Mouse (Mus musculus) gastrocnemius, postnatal 25 days (tissue): Measurements from ENCODE around the gene Actrt2. TPM values are rescaled to one million over a fixed set of nuclear protein-coding genes. Genes with fewer than 3 reads are reported as not detected.

Source experiments
- DNase-seq: peaks from one replicate; pipeline ENCODE4 v3.0.0; 2022
- long read RNA-seq, 2 experiments: library from polyadenylated mRNA; stranded (forward); transcript quantifications; one replicate each; pipeline ENCODE4 v2.0.0; 2021
- total RNA-seq, 2 experiments: library from RNA; stranded (reverse); gene quantifications; 1 replicate in 1 of 2; 2 replicates in 1 of 2; pipeline ENCODE4 v1.2.3; 2021

The Actrt2 gene
- total RNA-seq, result not detected
- long read RNA-seq, experiment 1, result 0 reads
- long read RNA-seq, experiment 2, result 0 reads

DNA sequence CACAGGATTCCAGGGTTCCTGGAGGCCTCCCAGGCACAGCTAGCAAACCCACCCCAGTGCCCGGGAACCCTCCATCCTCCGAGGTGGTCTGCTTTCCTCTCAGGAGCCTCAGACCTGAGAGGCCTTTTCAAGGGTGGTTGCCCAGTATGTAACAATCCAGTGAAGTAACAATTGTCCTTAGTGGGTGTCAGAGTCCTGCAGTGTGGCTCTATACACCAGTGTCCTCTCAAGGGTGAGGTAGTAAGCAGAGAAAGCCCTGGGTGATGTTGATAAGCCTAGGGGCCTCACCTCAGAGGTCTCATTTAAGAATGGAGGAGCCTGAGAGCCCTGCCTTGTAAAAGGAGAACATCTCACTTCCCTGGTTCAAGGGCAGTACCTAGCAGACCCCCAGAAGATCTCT is at the start of gene Actrt2:
Gene Actrt2, minus strand, starts transcription at position 101 of the 400 bp plus-strand sequence.
- no peak for DNase-seq

DNA sequence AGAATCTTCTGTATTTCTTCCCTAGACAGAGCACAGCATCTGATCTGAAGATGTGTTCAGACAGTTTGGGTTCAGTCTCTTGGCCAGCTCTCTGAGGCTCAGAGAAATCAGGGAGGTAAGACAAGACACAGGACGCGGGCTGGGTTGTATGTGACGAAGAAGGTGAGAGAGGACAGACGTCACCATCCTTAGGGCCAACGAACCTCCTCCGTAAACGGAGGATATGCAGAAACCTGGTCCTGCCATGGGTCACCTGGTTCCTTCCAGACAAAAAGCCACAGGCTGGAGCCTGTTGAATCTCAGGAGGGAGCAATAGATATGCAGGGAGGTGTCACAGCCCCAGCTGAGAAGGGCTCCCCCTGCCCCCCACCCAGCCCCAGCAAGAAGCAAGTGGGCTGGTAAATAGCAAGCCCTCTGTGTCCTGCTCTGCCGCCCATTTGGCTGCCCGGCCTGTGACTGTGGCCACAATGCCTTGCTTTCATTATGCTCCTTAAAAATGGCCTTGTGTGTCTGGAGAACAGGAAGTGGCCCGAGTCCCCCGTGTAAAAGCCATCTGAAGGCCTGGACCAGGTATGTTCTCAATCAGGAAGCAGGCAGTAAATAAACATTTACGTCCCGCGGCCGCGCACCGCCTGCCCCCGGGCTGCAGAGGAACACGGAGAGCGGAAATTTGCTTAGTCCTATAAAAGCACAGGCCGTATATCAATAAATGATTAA is 41.9 kb upstream of the Actrt2 start:
- no peak for DNase-seq

DNA sequence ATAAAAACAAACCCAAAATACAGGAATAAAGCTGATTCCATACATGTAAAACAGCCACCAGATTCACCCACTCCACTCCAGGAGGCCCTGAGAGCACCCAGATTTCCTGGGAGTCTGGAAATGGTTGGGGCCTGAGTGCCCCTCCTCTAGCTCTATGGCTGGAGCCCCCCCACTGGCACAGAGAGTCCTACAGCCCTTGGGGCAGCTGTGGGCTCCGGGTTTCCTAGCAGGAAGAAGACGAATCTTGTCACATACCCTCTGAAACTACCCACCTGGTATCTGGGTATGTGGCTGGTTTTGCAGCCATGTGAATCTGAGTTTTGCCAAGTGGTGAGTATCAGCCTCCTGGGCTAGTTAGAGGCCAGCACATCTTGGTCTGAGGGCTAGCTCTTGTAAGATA is 41.1 kb upstream of the Actrt2 start:
- DNase-seq, result no peak

DNA sequence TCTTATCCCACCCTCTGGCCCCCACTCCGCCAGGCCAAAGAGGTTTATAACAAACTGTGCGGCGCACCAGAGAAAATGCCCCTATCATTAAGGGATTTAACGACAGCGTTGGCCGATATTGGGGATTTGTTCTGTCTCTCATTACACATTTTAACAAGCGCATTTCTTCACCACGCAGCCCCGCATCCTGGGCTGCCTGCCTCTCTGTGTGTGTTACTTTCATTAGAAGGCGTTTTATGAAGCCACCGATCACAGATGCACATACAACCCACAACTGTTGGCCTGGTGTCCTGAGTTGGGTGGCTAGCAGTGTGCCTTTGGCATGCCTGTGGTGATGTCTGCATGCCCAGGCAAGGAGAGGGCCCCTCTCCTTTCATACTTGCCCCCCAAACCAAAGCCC is 40.6 kb upstream of the Actrt2 start:
- DNase-seq, result no peak

DNA sequence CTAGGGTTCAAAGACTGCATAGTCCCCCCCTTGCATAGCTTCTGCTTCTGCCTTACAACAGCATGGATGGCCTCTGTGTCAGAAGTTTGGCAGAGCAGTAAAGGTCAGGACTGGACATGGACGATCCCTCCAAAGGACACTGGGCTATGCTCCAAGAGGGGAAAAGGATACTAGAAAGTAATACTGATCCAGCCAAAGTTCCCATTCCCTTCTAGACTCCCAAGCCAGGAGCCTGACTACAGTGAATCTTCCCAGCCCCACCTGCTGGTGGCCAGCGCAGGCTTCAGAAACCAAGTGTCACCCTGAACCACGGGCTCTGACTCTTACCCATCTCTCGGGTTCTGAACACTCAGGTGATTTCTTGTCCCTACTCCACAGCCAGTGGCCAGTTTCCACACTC is 39.9 kb upstream of the Actrt2 start:
- DNase-seq, result peak; percentile 62

DNA sequence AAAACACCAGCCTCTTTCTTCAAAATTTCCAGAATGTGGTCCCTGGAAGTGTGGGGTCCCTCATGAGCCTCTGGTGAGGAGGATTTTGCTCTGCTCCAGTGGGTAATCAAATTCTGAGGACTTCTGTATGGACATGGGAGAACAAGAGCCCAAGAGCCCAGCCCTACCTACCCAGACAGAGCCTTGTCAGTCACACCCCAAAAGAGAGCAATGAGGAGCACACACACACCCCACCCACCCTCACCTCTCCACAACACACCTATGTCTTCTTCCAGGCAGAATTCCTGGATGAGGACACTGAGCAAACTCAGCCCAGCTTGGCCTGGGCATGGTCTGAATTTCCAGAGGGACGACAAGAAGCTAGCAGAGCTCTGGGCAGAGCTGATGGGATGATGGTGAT is 38.8 kb upstream of the Actrt2 start:
- DNase-seq, result no peak

DNA sequence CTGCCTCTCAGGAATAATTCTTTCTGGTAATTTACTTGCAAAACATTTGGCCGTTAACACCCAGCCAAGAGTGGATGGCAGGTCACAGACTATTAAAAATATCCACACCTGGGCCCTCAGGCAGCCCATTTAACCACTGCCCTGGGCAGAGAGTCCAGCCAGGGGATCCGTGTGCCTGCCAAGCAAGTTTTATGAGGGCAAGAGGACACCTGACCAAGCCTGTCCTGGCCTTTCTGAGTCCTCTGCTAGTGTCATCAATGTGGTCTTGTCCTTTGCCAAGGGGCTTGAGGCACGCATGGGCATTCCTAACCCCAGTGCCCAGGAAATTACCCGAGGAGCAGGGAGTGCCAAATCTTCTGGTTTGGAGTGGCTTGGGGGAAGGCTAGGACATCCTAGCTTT is 38.0 kb upstream of the Actrt2 start:
- peak; percentile 83 for DNase-seq

DNA sequence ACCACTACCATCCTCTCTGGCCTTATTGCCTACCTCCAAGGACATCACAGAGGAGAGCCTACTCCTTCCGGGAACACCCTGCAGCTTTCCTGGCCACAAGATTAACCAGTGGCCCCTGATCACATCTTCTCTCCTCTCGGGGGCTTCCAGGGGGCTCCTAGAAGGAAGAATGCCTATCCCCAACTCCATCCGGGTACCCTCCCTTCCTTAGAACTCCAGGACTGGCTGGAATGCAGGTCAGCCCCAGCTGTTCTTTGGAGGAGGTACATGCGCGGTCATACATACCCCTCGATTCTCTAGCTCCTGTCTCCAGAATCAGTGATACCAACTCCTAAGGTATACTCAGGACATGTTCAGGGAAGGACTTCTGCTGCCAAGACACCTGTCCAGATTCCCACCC is 37.4 kb upstream of the Actrt2 start:
- no peak for DNase-seq

DNA sequence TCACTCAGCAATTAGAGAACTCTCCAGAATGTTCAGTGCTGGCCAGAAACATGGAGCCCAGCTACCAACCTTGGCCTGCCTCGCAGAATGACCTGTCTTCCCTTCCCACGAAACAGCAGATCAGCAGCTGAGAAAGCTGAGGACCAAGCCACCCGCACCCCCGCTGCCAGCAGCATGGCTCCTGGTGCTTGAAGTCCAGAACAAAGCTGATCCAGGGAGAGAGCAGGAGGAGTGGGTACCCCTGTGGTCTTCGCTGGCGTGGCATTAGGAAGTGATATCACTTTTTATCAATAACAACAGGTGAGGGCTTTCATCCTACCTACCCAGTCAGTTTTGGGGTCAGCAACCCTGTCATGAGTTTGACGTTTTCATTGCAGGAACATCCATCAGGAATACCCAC is 36.9 kb upstream of the Actrt2 start:
- no peak for DNase-seq

DNA sequence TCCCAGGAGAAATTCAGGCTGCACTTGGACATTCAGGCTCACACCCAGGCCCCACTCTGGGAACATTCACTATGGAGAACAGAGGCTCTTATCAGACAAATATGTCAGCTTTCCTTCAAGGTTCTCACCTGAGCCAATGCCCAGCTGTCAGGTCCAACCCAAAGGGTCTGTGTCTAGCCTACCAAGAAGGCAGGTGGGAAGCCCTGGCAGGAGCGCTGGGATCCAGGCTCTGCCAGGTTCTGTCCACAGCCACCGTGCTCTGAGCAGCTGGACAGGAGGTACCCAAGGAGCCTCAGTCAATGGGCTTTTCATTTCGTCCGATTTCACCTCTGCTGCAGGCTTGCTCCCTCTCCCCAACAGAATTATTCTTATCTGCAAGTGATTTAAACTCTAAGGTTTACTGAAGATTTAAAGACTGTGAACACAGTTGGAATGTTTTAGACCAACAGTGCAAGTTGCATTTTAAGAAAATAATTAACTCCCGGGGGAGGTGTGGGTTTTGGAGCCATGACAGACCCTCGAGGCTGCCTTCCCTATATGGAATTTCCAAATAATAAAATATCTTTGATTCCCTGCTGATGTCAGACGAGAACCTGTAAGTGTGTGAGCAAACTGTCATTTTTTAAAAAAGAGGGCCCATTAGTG is 35.9 kb upstream of the Actrt2 start:
- no peak for DNase-seq

DNA sequence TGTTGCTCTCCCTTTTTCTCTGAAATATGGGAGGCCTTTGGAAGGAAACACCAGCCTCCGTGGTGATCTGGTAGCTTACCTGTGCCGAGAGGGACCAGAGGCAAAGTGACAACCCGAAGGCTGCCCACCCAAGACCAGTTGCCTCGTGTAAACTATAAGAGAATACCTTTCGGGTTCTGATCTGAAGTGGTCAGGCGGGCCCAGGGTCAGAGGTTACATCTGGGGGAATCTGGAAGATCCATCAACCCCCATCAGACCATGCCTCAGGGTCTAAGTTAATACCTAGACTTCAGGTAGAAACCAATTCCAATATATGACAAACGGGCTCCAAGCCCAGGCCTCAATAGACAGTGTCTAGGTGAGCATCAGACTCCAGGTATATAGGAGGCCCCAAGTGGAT is 35.3 kb upstream of the Actrt2 start:
- DNase-seq, result no peak

DNA sequence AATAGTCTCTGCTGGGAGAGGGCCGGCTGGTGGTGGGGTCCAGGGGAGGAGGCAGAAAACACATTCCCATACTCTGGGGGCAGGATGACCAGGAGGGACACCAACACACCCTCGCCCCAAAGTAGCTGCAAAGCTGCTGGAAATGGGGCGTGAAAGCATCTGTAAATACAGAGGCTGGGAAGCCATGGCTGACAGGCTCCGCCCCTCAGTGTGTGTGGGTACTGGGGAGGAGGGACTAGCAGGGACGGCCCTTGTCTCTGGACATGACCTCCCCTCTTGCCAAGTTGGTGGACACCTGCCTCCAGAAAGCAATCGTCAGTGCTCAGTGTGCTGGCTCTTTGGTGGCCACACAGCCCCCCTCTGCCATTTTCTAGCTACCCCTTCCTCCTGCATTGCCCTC is 34.5 kb upstream of the Actrt2 start:
- DNase-seq, result no peak

DNA sequence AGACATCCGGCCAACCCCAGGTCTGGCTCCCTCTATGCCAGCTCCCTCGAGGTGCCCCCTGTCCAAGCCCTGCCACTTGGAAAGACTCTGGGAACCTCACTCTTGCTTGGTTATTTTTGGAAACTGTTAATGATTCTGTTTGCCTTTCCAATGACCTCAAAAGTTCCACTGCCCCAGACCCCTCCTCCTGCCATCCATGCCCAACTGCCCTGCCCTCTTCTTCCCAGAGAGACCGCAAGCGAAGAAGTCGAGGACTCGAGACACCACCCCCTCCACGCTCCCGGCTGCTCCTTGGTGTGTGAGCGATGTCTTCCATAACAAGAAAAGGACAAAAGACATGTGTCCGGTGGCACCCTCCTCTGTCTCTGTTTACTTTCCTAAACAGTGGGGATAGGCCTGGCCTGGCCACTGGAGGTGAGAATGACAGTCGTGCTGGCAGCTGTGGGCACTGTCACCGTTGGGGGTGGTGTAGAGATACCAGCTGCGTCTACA is 33.3 kb upstream of the Actrt2 start:
- DNase-seq, result no peak

DNA sequence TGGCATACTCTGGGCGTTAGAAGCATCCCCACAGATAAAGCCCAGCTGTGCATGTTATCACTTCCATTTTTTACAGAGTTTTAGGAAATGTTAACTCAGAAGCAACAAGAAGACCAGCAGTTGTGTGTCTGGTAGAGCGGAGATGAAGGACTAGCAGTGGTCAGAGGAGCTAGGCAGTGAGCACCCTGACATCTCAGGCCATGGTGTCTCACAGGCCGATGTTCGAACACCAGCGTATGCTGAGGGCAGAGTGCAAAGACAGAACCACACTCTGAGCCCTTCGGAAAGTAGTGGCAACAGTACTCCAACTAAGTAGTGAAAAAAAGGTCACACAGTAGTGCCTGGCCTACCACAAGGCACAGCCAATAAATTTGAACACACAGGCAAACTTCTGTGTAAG is 32.8 kb upstream of the Actrt2 start:
- DNase-seq, result no peak

DNA sequence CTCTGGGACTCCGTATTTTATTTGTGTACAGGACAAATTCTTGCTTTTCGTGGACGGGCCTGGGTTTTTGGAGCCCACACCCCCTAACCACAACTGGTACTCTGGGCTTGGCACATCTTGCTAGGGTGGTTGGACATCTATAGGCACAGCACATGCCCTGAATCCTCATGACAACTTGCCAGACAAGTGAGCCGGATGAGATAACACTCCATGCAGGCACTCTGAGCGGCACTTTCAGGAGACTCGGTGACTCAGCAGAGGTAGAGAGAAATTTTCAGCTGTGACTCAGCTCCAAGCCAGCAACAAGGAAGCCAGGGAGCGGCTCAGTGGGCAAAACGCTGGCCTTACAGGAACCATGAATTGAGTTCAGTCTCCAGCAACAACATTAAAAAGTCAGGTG is 31.6 kb upstream of the Actrt2 start:
- DNase-seq, result no peak

DNA sequence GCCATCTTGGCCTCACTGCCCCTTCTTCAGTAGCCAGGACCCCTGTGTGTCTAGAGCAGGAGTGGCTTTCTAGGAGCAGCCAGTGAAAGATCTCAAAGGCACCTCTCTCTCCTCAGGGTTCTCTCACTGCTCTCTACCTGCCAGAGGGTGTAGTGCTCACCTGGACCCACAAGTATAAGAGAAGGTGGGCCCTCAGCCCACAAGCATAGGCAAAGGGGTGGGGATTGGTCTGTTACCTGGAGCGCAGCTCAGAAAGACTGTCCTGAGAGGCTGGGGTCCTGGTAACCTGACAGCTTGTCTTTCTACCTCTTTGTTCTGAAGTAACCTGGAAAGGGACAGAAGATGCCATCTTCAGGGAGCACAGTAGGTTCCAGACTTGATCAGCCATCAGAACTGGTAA is 31.0 kb upstream of the Actrt2 start:
- no peak for DNase-seq

DNA sequence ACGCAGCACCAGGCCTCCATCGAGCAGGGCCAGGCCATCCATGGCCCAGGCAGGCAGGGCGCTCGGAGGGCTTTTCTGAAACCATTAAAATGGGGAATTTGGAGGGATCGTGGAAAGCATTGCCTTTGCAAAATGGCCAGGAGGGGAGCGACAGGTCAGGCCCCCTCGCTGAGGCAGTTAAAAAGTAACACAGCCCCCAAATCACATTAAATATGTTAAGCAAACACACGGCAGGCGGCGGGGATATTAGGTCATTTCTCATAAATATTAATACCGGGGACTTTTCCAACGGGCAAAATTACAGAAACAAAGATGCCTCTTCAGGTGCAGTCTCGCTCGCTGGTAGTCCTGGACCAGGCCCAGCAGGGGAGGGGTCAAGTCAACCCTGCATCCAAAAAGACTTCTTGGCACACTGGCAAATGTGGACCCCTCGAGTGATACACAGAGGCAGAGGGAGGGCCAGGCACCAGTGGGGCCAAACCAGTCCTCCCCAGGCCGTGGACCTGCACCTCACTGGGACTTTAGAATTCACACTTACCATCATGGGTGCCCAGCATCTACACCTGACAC is 30.4 kb upstream of the Actrt2 start:
- no peak for DNase-seq

DNA sequence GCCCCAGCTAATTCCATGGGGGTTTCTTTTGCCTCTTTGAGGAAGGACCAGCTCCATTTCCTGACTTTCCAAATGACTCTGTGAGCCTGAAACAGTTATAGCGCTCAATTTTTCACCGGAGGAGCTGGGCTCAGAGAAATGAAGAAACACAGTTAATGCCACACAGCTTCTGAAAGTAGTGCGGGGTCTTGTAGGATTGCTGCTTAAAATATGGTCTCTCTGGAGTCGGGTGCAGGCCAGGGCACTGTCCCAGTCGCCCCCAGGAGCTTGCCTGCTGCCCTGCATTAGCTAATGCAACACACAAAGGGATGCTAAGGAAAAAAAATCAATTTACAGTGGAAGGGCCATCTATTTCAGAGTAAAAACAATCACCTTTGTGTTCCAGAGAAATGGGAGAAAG is 29.8 kb upstream of the Actrt2 start:
- no peak for DNase-seq

DNA sequence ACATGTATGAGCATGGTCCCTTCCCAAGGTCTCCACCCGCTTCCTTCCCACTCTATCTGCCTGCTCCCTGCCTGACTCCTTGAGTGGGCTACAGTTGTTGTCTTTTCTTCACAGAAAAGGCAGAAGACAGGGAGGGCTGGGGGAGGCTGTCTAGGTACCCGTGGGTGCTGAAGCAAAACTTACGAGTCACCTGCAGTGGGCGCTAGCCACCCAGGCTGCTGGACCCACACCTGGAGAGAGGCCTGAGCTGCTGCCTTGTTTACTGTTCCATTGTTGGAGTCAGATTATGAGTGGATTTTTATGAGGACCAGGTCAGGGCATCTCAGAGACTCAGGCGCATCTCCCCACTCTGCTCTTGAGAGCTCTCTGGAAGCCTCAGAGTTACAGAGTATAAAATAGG is 28.9 kb upstream of the Actrt2 start:
- DNase-seq, result no peak

DNA sequence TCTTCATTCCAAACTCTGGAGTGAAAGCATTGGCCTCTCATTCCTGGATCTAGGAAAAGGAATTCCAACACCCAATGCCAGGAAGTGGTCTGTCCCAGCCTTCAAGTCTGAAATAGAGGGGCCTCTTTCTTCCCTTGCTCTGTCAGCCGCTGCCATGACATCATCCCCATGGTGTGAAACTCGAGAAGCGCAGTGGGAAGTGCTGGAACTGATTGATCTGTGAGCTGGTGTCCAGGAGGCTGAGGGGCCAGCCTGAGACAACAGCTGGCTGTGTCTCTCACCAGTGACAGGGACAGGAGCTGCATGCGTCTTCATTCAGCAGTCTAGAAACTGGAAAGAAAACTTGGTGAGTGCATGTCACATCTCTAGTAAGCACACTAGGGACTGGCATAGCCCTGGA is 28.5 kb upstream of the Actrt2 start:
- DNase-seq, result no peak

DNA sequence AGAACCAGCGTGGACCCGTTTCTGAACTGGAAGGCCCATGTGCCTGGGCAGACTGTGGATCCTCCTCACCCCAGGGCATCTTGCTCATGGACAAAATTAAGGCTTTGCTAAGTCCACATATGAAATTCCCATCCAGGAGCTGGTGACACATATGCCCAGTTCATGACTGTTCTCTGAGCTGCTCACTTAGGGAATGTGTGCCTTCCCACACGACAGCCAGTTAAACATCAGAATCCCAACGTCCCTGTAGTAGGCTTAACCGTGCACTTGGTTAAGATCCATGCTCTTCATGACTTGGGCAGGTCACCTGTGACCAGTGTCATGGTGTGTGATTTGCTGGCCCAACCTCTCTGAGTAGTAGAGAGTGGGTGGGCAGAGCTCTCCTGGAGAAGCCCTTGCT is 26.7 kb upstream of the Actrt2 start:
- DNase-seq, result no peak

DNA sequence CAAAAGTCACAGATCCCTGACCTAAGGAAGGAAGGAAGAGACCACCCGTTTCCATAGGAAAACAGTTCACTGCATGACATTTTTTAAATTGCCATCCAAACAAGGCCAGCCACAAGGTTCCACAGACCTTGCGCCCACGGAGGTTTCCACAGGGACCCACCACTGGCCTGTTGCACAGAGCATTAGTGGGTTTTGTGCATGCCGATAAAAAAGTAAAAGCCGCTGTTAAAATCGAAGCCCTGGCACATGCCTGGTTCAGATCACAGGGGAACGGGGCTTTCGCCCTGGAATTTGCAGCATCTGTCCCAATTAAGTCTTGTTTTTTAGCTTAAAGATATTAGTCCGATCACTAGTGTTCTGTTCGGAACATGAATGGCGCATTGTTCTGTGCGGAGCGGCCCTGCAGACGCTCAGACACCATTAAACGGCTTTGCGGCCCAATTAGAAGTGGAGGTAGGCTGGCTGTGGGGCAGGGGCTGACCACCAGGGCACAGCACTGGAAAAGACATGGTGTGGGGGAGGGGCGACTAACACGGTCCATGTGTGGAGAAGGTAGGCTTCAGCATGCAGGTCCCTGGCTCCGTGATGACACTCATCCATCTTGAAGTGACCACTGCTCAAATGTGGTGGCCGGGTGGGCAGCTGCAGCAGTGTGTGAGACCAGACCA is 25.8 kb upstream of the Actrt2 start:
- no peak for DNase-seq

DNA sequence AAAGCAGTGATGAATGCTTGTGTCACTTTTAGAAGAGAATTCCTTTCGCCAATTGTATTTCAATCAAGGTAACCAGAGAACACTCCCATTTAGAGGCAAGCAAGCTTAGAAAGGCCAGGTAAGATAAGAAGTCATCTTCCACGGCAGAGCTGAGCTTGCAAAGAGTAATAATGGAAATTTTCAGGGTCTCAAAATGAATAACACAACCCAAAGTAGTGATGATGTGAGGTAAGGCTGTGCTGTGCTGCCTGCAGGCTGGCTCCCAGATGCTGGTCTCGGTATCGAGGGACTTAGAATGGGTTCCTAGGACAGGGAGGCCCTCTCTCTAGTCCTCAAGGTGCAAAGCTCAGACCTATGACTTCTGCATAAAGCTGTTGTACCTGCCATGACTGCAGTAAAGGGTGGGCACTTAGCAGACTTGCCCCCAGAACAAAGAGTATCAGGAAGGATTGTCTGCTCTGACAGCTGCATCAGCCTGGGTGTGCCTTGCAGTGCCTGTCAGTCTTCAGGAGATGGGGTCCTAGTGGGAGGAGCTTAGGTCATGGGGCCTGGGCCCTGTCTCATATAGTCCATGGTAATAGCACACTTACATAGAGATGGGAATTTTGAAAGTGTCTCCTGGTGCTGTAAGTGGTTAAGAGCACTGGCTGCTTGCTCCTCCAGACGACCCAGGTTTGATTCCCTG is 15.5 kb upstream of the Actrt2 start:
- no peak for DNase-seq
